Mouse (Mus musculus) MEL (cell line): ENCODE measurements around the gene Gabrr2. TPM values are rescaled to one million over a fixed set of nuclear protein-coding genes. Genes with fewer than 3 reads are reported as not detected.

ENCODE experiments used
- DNase-seq: peaks from one replicate; pipeline ENCODE4 v3.0.0; 2011; ENCODE audit warnings: low read depth, low spot score
- H3K27ac ChIP-seq: 2 replicates; pipeline ENCODE4 v1.5.1; 2012; ENCODE audit warnings: low read depth, mild to moderate bottlenecking, control low read depth, low read length, moderate library complexity; ENCODE audit not compliant: control insufficient read depth
- H3K27me3 ChIP-seq, 2 experiments: fragments of 150-350 bp in 1 of 2; sonication (generic) in 1 of 2; 2 replicates each; pipeline ENCODE4 v1.6.1; 2012; ENCODE audit warnings: low read length in 2 of 2, mild to moderate bottlenecking in 2 of 2, improper control_type of control experiment in 1 of 2, moderate library complexity in 1 of 2; ENCODE audit not compliant: insufficient read depth in 2 of 2, control insufficient read depth in 1 of 2
- H3K36me3 ChIP-seq, 2 experiments: 2 replicates each; pipeline ENCODE4 v1.6.1; 2012 to 2014; ENCODE audit warnings: low read length in 2 of 2, improper control_type of control experiment in 1 of 2, inconsistent platforms in 1 of 2, mild to moderate bottlenecking in 1 of 2; ENCODE audit not compliant: insufficient read depth in 2 of 2, control insufficient read depth in 1 of 2
- H3K4me1 ChIP-seq, 2 experiments: fragments of 150-350 bp in 1 of 2; sonication (generic) in 1 of 2; 2 replicates each; pipeline ENCODE4 v1.6.1; 2012; ENCODE audit warnings: low read length in 2 of 2, improper control_type of control experiment in 1 of 2, mild to moderate bottlenecking in 1 of 2; ENCODE audit not compliant: insufficient read depth in 2 of 2, control insufficient read depth in 1 of 2
- H3K4me3 ChIP-seq, 2 experiments: fragments of 150-350 bp in 1 of 2; sonication (generic) in 1 of 2; 2 replicates each; pipeline ENCODE4 v1.5.1; 2012; ENCODE audit warnings: low read depth in 2 of 2, low read length in 2 of 2, mild to moderate bottlenecking in 2 of 2, moderate library complexity in 2 of 2, control low read depth in 1 of 2, improper control_type of control experiment in 1 of 2; ENCODE audit not compliant: control insufficient read depth in 1 of 2, insufficient read depth in 1 of 2
- H3K79me2 ChIP-seq: 2 replicates; pipeline ENCODE4 v1.6.1; 2012; ENCODE audit warnings: mild to moderate bottlenecking, low read length, moderate library complexity; ENCODE audit not compliant: control insufficient read depth, poor library complexity, insufficient read depth
- H3K9ac ChIP-seq: 2 replicates; pipeline ENCODE4 v1.6.1; 2012; ENCODE audit warnings: low read depth, mild to moderate bottlenecking, control low read depth, low read length, moderate library complexity; ENCODE audit not compliant: control insufficient read depth, poor library complexity, severe bottlenecking
- H3K9me3 ChIP-seq: fragments of 150-350 bp; sonication (generic); replicated peaks from 2 replicates; pipeline ENCODE4 v1.6.1; 2012; ENCODE audit warnings: mild to moderate bottlenecking, low read length, improper control_type of control experiment, moderate library complexity; ENCODE audit not compliant: insufficient read depth
- CHD1 ChIP-seq: IDR thresholded peaks from 2 replicates; pipeline ENCODE4 v1.6.1; 2012; ENCODE audit warnings: low read depth, mild to moderate bottlenecking, inconsistent platforms, low read length, improper control_type of control experiment
- E2F4 ChIP-seq: IDR thresholded peaks from 2 replicates; pipeline ENCODE4 v1.6.1; 2011; ENCODE audit warnings: low read depth, low read length, improper control_type of control experiment, borderline replicate concordance
- EP300 ChIP-seq, 2 experiments: IDR thresholded peaks; 2 replicates each; pipeline ENCODE4 v1.6.1; 2011; ENCODE audit warnings: improper control_type of control experiment in 2 of 2, low read length in 2 of 2, low read depth in 1 of 2, mild to moderate bottlenecking in 1 of 2
- GABPA ChIP-seq: IDR thresholded peaks from 2 replicates; pipeline ENCODE4 v1.6.1; 2012; ENCODE audit warnings: low read depth, mild to moderate bottlenecking, inconsistent platforms, low read length, improper control_type of control experiment, moderate library complexity
- GATA1 ChIP-seq: IDR thresholded peaks from 2 replicates; pipeline ENCODE4 v1.6.1; 2011; ENCODE audit warnings: low read depth, low read length, improper control_type of control experiment
- MAX ChIP-seq: IDR thresholded peaks from 2 replicates; pipeline ENCODE4 v1.6.1; 2011; ENCODE audit warnings: low read length, improper control_type of control experiment
- MAZ ChIP-seq: IDR thresholded peaks from 2 replicates; pipeline ENCODE4 v1.6.1; 2012; ENCODE audit warnings: low read depth, mild to moderate bottlenecking, inconsistent platforms, low read length, improper control_type of control experiment
- MXI1 ChIP-seq: IDR thresholded peaks from 2 replicates; pipeline ENCODE4 v1.6.1; 2011; ENCODE audit warnings: mild to moderate bottlenecking, low read depth, low read length, improper control_type of control experiment
- MYC ChIP-seq: IDR thresholded peaks from 2 replicates; pipeline ENCODE4 v1.6.1; 2011; ENCODE audit warnings: low read depth, mild to moderate bottlenecking, low read length, improper control_type of control experiment, moderate library complexity
- POLR2A ChIP-seq, 2 experiments: IDR thresholded peaks; 2 replicates each; pipeline ENCODE4 v1.6.1; 2011 to 2012; ENCODE audit warnings: low read length in 2 of 2, mild to moderate bottlenecking in 2 of 2, control low read depth in 1 of 2, improper control_type of control experiment in 1 of 2, low read depth in 1 of 2, moderate library complexity in 1 of 2; ENCODE audit not compliant: control insufficient read depth in 1 of 2, insufficient read depth in 1 of 2, poor library complexity in 1 of 2
- POLR2AphosphoS5 ChIP-seq: IDR thresholded peaks from 2 replicates; pipeline ENCODE4 v1.6.1; 2012; ENCODE audit warnings: low read depth, borderline replicate concordance, mild to moderate bottlenecking, inconsistent platforms, low read length, moderate library complexity, mixed read lengths
- RCOR1 ChIP-seq: IDR thresholded peaks from 2 replicates; pipeline ENCODE4 v1.6.1; 2012; ENCODE audit warnings: low read depth, mild to moderate bottlenecking, inconsistent platforms, low read length, improper control_type of control experiment
- TAL1 ChIP-seq: IDR thresholded peaks from 2 replicates; pipeline ENCODE4 v1.6.1; 2012; ENCODE audit warnings: mild to moderate bottlenecking, inconsistent platforms, low read length, moderate library complexity, mixed read lengths
- TCF12 ChIP-seq: IDR thresholded peaks from 2 replicates; pipeline ENCODE4 v1.6.1; 2014; ENCODE audit warnings: low read depth, mild to moderate bottlenecking, inconsistent platforms, low read length, improper control_type of control experiment, moderate library complexity
- UBTF ChIP-seq: IDR thresholded peaks from 2 replicates; pipeline ENCODE4 v1.6.1; 2012; ENCODE audit warnings: low read depth, mild to moderate bottlenecking, inconsistent platforms, low read length, improper control_type of control experiment, moderate library complexity, borderline replicate concordance; ENCODE audit not compliant: insufficient read depth
- USF1 ChIP-seq: IDR thresholded peaks from 2 replicates; pipeline ENCODE4 v1.6.1; 2014; ENCODE audit warnings: low read depth, mild to moderate bottlenecking, inconsistent platforms, low read length, improper control_type of control experiment, moderate library complexity
- USF2 ChIP-seq, 2 experiments: IDR thresholded peaks; 2 replicates each; pipeline ENCODE4 v1.6.1; 2011 to 2012; ENCODE audit warnings: improper control_type of control experiment in 2 of 2, low read length in 2 of 2, borderline replicate concordance in 1 of 2, inconsistent platforms in 1 of 2, low read depth in 1 of 2, mild to moderate bottlenecking in 1 of 2; ENCODE audit not compliant: insufficient read depth in 1 of 2
- polyA plus RNA-seq, 2 experiments: library from polyadenylated mRNA; stranded (reverse) in 1 of 2; unstranded in 1 of 2; fragments of >175 nt in 1 of 2; fragments of >200 nt in 1 of 2; gene quantifications; 2 replicates each; pipeline versions ENCODE4 v1.2.1 to v1.2.4; 2012; ENCODE audit warnings: low replicate concordance in 2 of 2, low read depth in 1 of 2; ENCODE audit not compliant: insufficient read length in 2 of 2, insufficient read depth in 1 of 2, missing spikeins in 1 of 2
- total RNA-seq: library from RNA; depleted of rRNA; stranded (reverse); fragments of 300-350 nt; gene quantifications from 2 replicates; pipeline ENCODE4 v1.2.3, GENCODE M21; 2012

Gabrr2 gene
- total and polyA plus RNA-seq, 3 experiments: 0.11 to 0.12 TPM; not detected in 1

DNA sequence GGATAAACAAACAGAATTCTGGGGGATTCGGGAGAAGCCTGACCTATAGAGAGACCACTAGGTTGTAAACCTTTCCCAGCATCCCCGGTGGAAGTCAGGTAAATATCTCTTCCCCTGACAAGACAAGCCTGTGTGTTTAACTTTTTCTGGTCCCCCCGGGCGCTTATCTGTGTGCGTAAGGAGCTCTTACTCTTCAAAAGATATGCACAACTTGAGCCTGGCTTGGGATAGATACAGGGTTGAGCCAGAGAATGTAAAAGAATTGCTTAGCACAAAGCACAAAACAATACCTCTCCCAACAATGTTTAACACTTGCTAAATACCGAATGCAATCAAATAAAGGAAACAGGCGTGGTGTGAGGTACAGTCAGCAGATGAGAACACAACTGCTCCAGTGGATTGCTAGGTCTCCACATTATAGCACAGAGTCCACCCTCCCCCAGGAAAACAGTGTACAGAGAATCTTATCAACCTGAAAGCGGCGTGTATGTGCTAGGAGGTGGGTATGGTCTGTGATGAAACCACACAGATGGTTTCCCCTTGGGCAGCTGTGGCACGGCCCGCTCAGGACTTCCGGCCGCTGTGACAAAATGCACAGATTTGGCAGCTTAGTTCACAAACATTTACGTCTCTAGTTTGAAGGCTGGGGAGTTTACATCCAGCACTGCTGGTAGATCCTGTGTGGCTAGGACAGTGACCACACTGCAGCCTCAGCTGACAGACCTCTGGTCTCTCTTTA, 47.1 kb downstream of the Gabrr2 start:
- no peaks in the 10 kb centered on the region for H3K9me3 ChIP-seq

GRCm38 (mm10) chr4:33110845-33111244, 48.0 kb downstream of the Gabrr2 start:
- TF ChIP-seq E2F4 (no peak), UBTF (no peak), TAL1 (no peak), GABPA (no peak), USF1 (no peak), GATA1 (no peak), EP300 (IDR thresholded peaks at IDR 0.05; ENCODE audit: low read depth in 1 of 2, low read length in 2 of 2) (no peak), POLR2AphosphoS5 (no peak), MAZ (no peak), MXI1 (no peak)
- Histone ChIP-seq H3K9ac (no peak overlapping the region), H3K79me2 (no peaks in the 10 kb centered on the region), H3K27ac (no peak overlapping the region), H3K9me3 (no peaks in the 10 kb centered on the region), H3K4me1 (no peaks in the 10 kb centered on the region), H3K4me3 (no peak overlapping the region), H3K27me3 (peaks cover 0 to 1% of the 10 kb centered on the region in 2 experiments; a peak in 2 of 4 replicates), H3K36me3 (no peaks in the 10 kb centered on the region)
- DNase-seq: no peak

More for the DNA sequence above, 47.1 kb downstream of the Gabrr2 start:
- H3K4me1 ChIP-seq: no peaks in the 10 kb centered on the region
- TF ChIP-seq MAX (no peak), USF2 (IDR thresholded peaks at IDR 0.05; ENCODE audit: borderline replicate concordance in 1 of 2, insufficient read depth in 1 of 2, low read depth in 1 of 2, low read length in 2 of 2) (no peak), RCOR1 (no peak), CHD1 (no peak), POLR2A (IDR thresholded peaks at IDR 0.05; ENCODE audit: control insufficient read depth in 1 of 2, insufficient read depth in 1 of 2, low read depth in 1 of 2, low read length in 2 of 2, poor library complexity in 1 of 2) (no peak), TCF12 (no peak), MYC (no peak), POLR2AphosphoS5 (no peak), EP300 (IDR thresholded peaks at IDR 0.05; ENCODE audit: low read depth in 1 of 2, low read length in 2 of 2) (no peak), MAZ (no peak)
- no peaks in the 10 kb centered on the region for H3K79me2 ChIP-seq
- no peak overlapping the region for H3K9ac ChIP-seq
- peaks cover 0 to under 1% of the 10 kb centered on the region in 2 experiments; a peak in 2 of 4 replicates for H3K27me3 ChIP-seq
- peak; percentile 8 for DNase-seq
- H3K4me3 ChIP-seq: no peak overlapping the region
- H3K36me3 ChIP-seq: no peaks in the 10 kb centered on the region
- no peak overlapping the region for H3K27ac ChIP-seq
